Mouse (Mus musculus): ENCODE results near the gene Pik3r6.
A peak's percentile ranks its signal among the peaks of the same experiment; 100 is the strongest.

Pik3r6 gene

GRCm38 (mm10) chr11:68536026-68536425, 33.2 kb downstream of the Pik3r6 start:
- no peak for DNase-seq (ENCODE audit: low spot score)

- DNase-seq (ENCODE audit: low spot score) = no peak
These were observed 33.6 kb downstream of the Pik3r6 start for GRCm38 (mm10) chr11:68536465-68536864.

GRCm38 (mm10) chr11:68539621-68540020, 36.8 kb downstream of the Pik3r6 start:
- no peak for DNase-seq (ENCODE audit: low spot score)

GRCm38 (mm10) chr11:68544554-68544953, 41.7 kb downstream of the Pik3r6 start:
- DNase-seq (ENCODE audit: low spot score) = peak; percentile 43

GRCm38 (mm10) chr11:68545172-68545571, 42.4 kb downstream of the Pik3r6 start:
- DNase-seq (ENCODE audit: low spot score) = no peak

- no peak for DNase-seq (ENCODE audit: low spot score)
These were observed 42.9 kb downstream of the Pik3r6 start for GRCm38 (mm10) chr11:68545682-68546222.

- DNase-seq (ENCODE audit: low spot score) = no peak
These were observed 44.7 kb downstream of the Pik3r6 start for GRCm38 (mm10) chr11:68547484-68547883.

GRCm38 (mm10) chr11:68549597-68549996, 46.8 kb downstream of the Pik3r6 start:
- DNase-seq (ENCODE audit: low spot score) = no peak

- no peak for DNase-seq (ENCODE audit: low spot score)
These were observed 47.5 kb downstream of the Pik3r6 start for GRCm38 (mm10) chr11:68550358-68550757.

- DNase-seq (ENCODE audit: low spot score) = no peak
These were observed 51.2 kb downstream of the Pik3r6 start for GRCm38 (mm10) chr11:68553981-68554471.

GRCm38 (mm10) chr11:68555918-68556584, 53.2 kb downstream of the Pik3r6 start, which contains the start of gene Mfsd6l:
Gene Mfsd6l (plus strand): TSS chr11:68556186.
- peak; percentile 49 for DNase-seq (ENCODE audit: low spot score)

- DNase-seq (ENCODE audit: low spot score) = no peak
These were observed 56.7 kb downstream of the Pik3r6 start for GRCm38 (mm10) chr11:68559546-68559945.

- DNase-seq (ENCODE audit: low spot score) = no peak
These were observed 59.4 kb downstream of the Pik3r6 start for GRCm38 (mm10) chr11:68561957-68562950.

GRCm38 (mm10) chr11:68564356-68565031, 61.7 kb downstream of the Pik3r6 start:
- no peak for DNase-seq (ENCODE audit: low spot score)

- DNase-seq (ENCODE audit: low spot score) = no peak
These were observed 62.2 kb downstream of the Pik3r6 start for GRCm38 (mm10) chr11:68565032-68565429.

GRCm38 (mm10) chr11:68566447-68567059, 63.7 kb downstream of the Pik3r6 start:
- DNase-seq (ENCODE audit: low spot score) = peak; percentile 65

- no peak for DNase-seq (ENCODE audit: low spot score)
These were observed 68.0 kb downstream of the Pik3r6 start for GRCm38 (mm10) chr11:68570861-68571260.

- no peak for DNase-seq (ENCODE audit: low spot score)
These were observed 74.3 kb downstream of the Pik3r6 start for GRCm38 (mm10) chr11:68577076-68577475.

- no peak for DNase-seq (ENCODE audit: low spot score)
These were observed 76.7 kb downstream of the Pik3r6 start for GRCm38 (mm10) chr11:68579462-68579881.

- no peak for DNase-seq (ENCODE audit: low spot score)
These were observed 77.7 kb downstream of the Pik3r6 start for GRCm38 (mm10) chr11:68580566-68580965.

GRCm38 (mm10) chr11:68583225-68583624, 80.4 kb downstream of the Pik3r6 start:
- no peak for DNase-seq (ENCODE audit: low spot score)
